In the genomic region with DNA sequence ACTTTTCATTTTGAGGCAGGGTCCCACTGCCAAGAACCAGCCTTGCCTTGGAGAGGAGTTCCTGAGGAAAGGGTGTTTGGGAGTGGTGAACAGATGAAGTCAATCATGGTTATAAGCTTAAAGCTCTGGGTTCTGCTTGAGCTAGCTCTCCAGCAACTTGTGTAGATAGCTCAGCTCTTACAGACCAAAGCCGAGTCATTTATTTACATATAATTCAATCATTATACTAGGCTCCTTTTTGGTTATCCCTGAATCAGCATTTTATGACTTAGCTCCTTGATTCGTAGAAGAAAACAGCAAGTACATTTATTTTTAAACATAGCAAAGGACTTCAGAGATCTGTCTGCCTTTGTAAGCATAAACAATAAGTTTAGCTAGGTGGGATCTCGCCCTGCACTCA, we compare ENCODE assay signal across 26 mouse cellular contexts. TPM values are rescaled to one million over a fixed set of nuclear protein-coding genes. Genes with fewer than 3 reads are reported as not detected.
DNase-seq lines count a peak whose midpoint lies in the region; TF ChIP-seq lines count a peak whose summit lies in the region.
"Had no signal": no experiment of that assay in that cellular context is flagged by ENCODE, and none has a peak within 500 bp of the region (broad histone marks: within the 10 kb centered on the region; RNA-seq: fewer than 3 reads in every experiment).

No protein-coding gene starts in this region.

- TF ChIP-seq RAD21 in CH12.LX (IDR thresholded peaks at IDR 0.05; ENCODE audit: low read depth, low read length), result no peak

- no peak overlapping the region for H3K9ac ChIP-seq in CH12.LX (ENCODE audit: insufficient read depth, low read depth)
- H3K9ac ChIP-seq in ES-E14 (ENCODE audit: insufficient read depth, low read depth, low read length, poor library complexity, severe bottlenecking), result no peak overlapping the region
- H3K9ac ChIP-seq: embryonic facial prominence, embryonic 12.5 days; forebrain, embryonic 13.5 days; forebrain, embryonic 15.5 days; forebrain, postnatal 0 days had no signal

- DNase-seq in kidney, adult 9 months, result peak; percentile 55
- no peak for DNase-seq in kidney, postnatal 10 days
- DNase-seq in CH12.LX (ENCODE audit: extremely low read depth) (no peak), ES-E14 (ENCODE audit: low read depth, low spot score) (no peak)
- no peak for DNase-seq in urinary bladder, postnatal 10 days (ENCODE audit: low spot score)
- DNase-seq: adrenal gland, adult 8-10 months; adrenal gland, postnatal 14 days; adrenal gland, postnatal 36 days; cerebellum, adult 11-12 months; cerebellum, adult 2 months; cerebellum, adult 9-10 months; cerebellum, postnatal 10 days; cerebellum, postnatal 25 days; forebrain, postnatal 0 days had no signal

- H3K27me3 ChIP-seq in CH12.LX (replicated peaks), result no peaks in the 10 kb centered on the region
- H3K27me3 ChIP-seq: embryonic facial prominence, embryonic 12.5 days; forebrain, embryonic 13.5 days; forebrain, embryonic 15.5 days had no signal

- peaks cover 3 to 10% of the 10 kb centered on the region in 2 experiments; a peak in 2 of 4 replicates for H3K4me1 ChIP-seq in CH12.LX (ENCODE audit: control insufficient read depth in 1 of 2, insufficient read depth in 2 of 2)
- H3K4me1 ChIP-seq in ES-E14 (ENCODE audit: control insufficient read depth in 2 of 2, insufficient read depth in 2 of 2, low read length in 2 of 2, poor library complexity in 1 of 2), result no peaks in the 10 kb centered on the region
- H3K4me1 ChIP-seq: embryonic facial prominence, embryonic 10.5 days; embryonic facial prominence, embryonic 12.5 days; forebrain, embryonic 13.5 days; forebrain, embryonic 15.5 days had no signal

- no peak for TF ChIP-seq POLR2A in CH12.LX (IDR thresholded peaks at IDR 0.05; ENCODE audit: low read depth, low read length)

- H3K79me2 ChIP-seq in CH12.LX (replicated peaks; ENCODE audit: control insufficient read depth, extremely low read depth, insufficient read depth, poor library complexity, severe bottlenecking), result no peaks in the 10 kb centered on the region

- H3K4me3 ChIP-seq in CH12.LX (replicated peaks in 1 of 3; ENCODE audit: low read depth in 2 of 3, low read length in 2 of 3, poor library complexity in 1 of 3) (no peak overlapping the region), ES-E14 (ENCODE audit: insufficient read depth in 1 of 2, low read depth in 1 of 2, low read length in 2 of 2, poor library complexity in 1 of 2, severe bottlenecking in 1 of 2) (no peak overlapping the region)
- H3K4me3 ChIP-seq: embryonic facial prominence, embryonic 10.5 days; embryonic facial prominence, embryonic 12.5 days; forebrain, embryonic 13.5 days; forebrain, embryonic 15.5 days had no signal

- H3K27ac ChIP-seq in CH12.LX (ENCODE audit: insufficient read depth, low read depth) (no peak overlapping the region), ES-E14 (ENCODE audit: insufficient read depth, low read depth, low read length, poor library complexity, severe bottlenecking) (no peak overlapping the region)
- H3K27ac ChIP-seq: embryonic facial prominence, embryonic 10.5 days; embryonic facial prominence, embryonic 12.5 days; forebrain, embryonic 13.5 days; forebrain, embryonic 15.5 days had no signal

- in situ Hi-C loops in CH12.LX (cut with MboI; ENCODE audit: low pct_ligation_motif_present, low pct_unique_long_range_greater_than_20kb, low sequenced_read_pairs) (no loop called here), ES-E14 (cut with MboI; ENCODE audit: low sequenced_read_pairs in 2 of 2, unreplicated experiment in 2 of 2) (no loop called here)

- H3K4me2 ChIP-seq in CH12.LX (ENCODE audit: insufficient read depth, low read depth, poor library complexity, severe bottlenecking), result no peak overlapping the region
- H3K4me2 ChIP-seq: embryonic facial prominence, embryonic 12.5 days; forebrain, embryonic 13.5 days; forebrain, embryonic 15.5 days had no signal

- H3K36me3 ChIP-seq in CH12.LX (replicated peaks in 1 of 2; ENCODE audit: control insufficient read depth in 1 of 2, insufficient read depth in 1 of 2, low read length in 1 of 2) (no peaks in the 10 kb centered on the region), ES-E14 (ENCODE audit: control insufficient read depth, insufficient read depth, low read length, poor library complexity, severe bottlenecking) (no peaks in the 10 kb centered on the region)
- H3K36me3 ChIP-seq: embryonic facial prominence, embryonic 10.5 days; embryonic facial prominence, embryonic 12.5 days; forebrain, embryonic 15.5 days; G1E had no signal

- dilution Hi-C loops in CH12.LX (cut with MboI; ENCODE audit: extremely low pct_ligation_motif_present, extremely low pct_unique_long_range_greater_than_20kb, low sequenced_read_pairs), result no loop called here

- H3K9me3 ChIP-seq in CH12.LX (replicated peaks; ENCODE audit: low read length), result no peaks in the 10 kb centered on the region
- H3K9me3 ChIP-seq in ES-E14 (ENCODE audit: control insufficient read depth, insufficient read depth, low read depth, low read length), result no peaks in the 10 kb centered on the region
- H3K9me3 ChIP-seq: embryonic facial prominence, embryonic 10.5 days; embryonic facial prominence, embryonic 12.5 days; forebrain, embryonic 13.5 days; forebrain, embryonic 15.5 days; G1E had no signal

- no peak for TF ChIP-seq EP300 in CH12.LX (IDR thresholded peaks at IDR 0.05; ENCODE audit: low read length)

- no peak for TF ChIP-seq CTCF in CH12.LX (conservative IDR thresholded peaks at IDR 0.05 in 1 of 2, IDR thresholded peaks at IDR 0.05 in 1 of 2; ENCODE audit: low read depth in 2 of 2, low read length in 2 of 2)

TF ChIP-seq in CH12.LX, 34 proteins besides CTCF, POLR2A, EP300 and RAD21:
- TF ChIP-seq MAFK (IDR thresholded peaks at IDR 0.05; ENCODE audit: insufficient replicate concordance, low read length) (peak; percentile 53; the same call in 1 of the 2 replicates), PAX5 (IDR thresholded peaks at IDR 0.05; ENCODE audit: low read length) (no peak)
TF ChIP-seq in CH12.LX: peak in this region for 1.

TF ChIP-seq in ES-E14, 5 proteins besides CTCF, POLR2A, EP300 and RAD21:
- TF ChIP-seq MAFK (IDR thresholded peaks at IDR 0.05; ENCODE audit: insufficient read depth, low read depth, low read length), result 0 out of 2 replicates have a peak, but pooled peaks have one; percentile 53
- TF ChIP-seq ZNF384 (IDR thresholded peaks at IDR 0.05; ENCODE audit: low read depth, low read length), result no peak
TF ChIP-seq in ES-E14: peak in this region for 1.

RNA-seq across cellular contexts. Expression of a gene that starts 47.3 kb away (rescaled TPM):
- total RNA-seq in CH12.LX (2012; rRNA removed) (not detected in 2 replicates), CH12.LX (2014; rRNA removed) (not detected in 2 replicates), ES-E14 (2012; rRNA removed) (not detected in 2 replicates)
- not detected in 2 replicates for polyA plus RNA-seq in CH12.LX (2012; ENCODE audit: insufficient read length, low read depth)
- total RNA-seq: adrenal gland, adult 18-20 months; adrenal gland, adult 8-10 months; adrenal gland, postnatal 14 days; adrenal gland, postnatal 36 days; forebrain, postnatal 0 days had no signal
- polyA plus RNA-seq: activated CD4-positive, CD25-positive, alpha-beta regulatory T cell, adult 4 months; CD4-positive, CD25-positive, alpha-beta regulatory T cell, adult 4 months; cerebellum, adult 2 months; cortical plate, adult 2 months; embryonic facial prominence, embryonic 10.5 days; embryonic facial prominence, embryonic 12.5 days; embryonic facial prominence, embryonic 14.5 days; forebrain, embryonic 11.5 days; forebrain, embryonic 13.5 days; forebrain, embryonic 15.5 days; forebrain, postnatal 0 days; G1E; Patski had no signal

RNA-seq across cellular contexts. Expression of a gene that starts 51.0 kb away (rescaled TPM):
- total RNA-seq in CH12.LX (2012; rRNA removed), result not detected in 2 replicates
- not detected in 2 replicates for total RNA-seq in CH12.LX (2014; rRNA removed)
- not detected in 2 replicates for polyA plus RNA-seq in CH12.LX (2012; ENCODE audit: insufficient read length, low read depth)
- total RNA-seq in ES-E14 (2012; rRNA removed), result 0.62 and 0.90 TPM in 2 replicates
- polyA plus RNA-seq: CD4-positive, CD25-positive, alpha-beta regulatory T cell, adult 4 months; G1E; Patski had no signal
